Mouse (Mus musculus): ENCODE measurements around the gene Ahnak2. TPM values are rescaled to one million over a fixed set of nuclear protein-coding genes. Genes with fewer than 3 reads are reported as not detected.
"Not testable (repeated sequence)": the region's sequence is repeated elsewhere in the genome, so short reads cannot be mapped to it uniquely, and the experiment has no call there.

The Ahnak2 gene
- total RNA-seq, 2 experiments from 2014 or later = 9.4 to 13.5 TPM

DNA sequence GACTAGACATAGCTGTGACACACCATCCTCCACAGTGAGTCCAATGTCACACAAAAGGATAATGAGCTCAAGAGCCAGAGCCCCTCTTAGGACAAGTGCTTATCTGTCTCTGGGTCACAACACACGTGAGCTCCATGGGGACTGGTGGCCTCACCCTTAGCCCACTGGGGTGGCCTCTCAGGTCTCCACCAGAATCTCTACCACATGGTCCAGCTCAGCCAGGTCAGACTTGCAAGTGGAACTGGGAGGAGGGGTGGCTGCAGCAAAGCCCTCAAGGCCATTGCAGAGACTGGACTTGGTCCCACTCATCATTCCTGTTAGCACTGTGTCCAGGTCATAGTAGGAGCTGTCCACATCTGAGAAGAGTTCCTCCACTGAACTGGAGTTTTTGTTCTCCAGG, 18.8 kb upstream of the Ahnak2 start:
- peak; percentile 47 for DNase-seq

DNA sequence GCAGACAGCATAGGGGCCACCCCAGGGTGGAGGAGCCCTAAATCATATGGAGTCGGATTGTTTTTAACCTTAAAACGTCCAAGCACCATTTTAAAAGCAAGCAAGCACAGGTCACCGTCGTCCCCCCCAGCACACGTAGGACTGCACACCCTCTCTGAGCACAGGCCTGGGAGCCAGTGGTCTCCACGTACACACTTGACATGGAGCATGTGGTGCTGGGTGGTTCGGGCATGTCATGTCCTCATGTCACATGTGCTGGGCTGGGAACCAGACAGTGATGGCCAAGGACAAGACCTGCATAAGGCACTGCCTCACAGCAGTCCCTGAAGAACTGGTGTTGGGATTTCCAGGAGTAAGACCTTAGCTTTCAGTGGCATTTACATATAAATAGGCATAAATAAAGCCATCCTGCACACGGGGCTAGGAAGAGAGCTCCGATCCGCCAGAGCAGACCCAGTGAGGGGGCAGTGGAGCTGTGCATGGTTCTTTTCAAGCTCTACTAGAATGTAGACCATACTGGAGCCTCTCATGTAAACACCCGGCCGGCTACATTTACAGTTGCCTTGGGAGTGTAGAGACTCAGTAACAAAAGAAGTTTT, 18.0 kb upstream of the Ahnak2 start:
- DNase-seq = no peak

DNA sequence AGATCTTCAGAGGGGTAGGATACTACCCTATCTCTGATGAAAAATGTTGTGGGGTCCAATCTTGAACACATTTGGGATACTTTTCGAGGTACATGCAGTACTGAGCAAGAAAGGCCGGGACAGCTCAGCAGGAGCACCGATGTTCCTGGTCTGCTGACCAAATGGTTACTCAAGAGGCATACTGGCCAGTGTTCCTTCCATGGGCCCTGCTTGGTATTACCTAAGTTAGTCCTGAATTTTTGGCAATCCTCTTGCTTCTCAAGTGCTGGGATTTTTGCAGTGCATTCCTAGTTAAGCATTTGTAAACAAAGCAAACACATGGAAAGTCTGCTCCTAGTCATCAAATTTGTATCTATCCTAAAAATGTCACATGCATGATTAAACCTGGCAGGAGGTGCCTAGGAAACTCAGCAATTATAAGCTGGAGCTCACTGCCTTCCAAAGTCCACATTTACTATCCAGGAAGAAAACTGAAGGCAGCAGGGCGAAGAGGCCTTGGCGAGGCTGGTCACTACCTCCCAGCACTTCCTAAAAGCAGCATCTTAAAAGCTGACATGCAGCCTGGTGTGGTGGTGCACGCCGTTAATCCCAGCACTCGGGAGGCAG, 16.7 kb upstream of the Ahnak2 start:
- DNase-seq = no peak

DNA sequence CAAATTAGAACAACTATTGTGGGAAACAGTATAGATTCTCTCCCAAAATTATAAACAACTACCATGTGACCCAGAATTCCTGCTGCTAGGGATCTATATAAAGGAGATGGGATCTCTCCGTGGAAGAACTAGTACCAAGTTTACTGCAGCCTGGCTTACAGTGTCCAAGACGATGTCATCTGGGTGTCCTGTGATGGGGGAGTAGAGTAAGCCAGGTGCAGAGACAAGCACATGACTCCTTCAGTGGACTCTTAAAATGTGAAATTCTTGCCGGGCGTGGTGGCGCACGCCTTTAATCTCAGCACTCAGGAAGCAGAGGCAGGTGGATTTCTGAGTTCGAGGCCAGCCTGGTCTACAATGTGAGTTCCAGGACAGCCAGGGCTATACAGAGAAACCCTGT, 14.4 kb upstream of the Ahnak2 start:
- not testable (repeated sequence) for DNase-seq

DNA sequence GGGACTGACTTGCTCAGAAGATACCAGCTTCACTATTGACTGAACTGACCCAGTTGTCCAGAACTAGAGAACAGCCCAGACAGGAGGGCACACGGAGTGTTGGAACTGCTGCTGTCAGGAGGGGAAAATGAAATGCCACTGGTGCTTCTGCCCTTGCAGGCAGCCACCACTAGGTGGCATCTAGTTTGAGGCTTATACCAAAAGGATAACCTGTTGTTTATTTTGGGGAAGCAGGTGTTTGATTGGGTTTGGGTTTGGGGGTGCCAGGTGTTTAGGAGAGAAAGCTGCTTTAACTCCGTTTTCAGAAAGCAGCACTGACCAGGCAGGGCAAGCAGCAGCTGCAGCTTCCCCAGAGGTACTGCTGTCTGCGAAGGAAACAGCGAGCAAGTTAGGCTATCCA, 13.8 kb upstream of the Ahnak2 start:
- DNase-seq = peak; percentile 68

DNA sequence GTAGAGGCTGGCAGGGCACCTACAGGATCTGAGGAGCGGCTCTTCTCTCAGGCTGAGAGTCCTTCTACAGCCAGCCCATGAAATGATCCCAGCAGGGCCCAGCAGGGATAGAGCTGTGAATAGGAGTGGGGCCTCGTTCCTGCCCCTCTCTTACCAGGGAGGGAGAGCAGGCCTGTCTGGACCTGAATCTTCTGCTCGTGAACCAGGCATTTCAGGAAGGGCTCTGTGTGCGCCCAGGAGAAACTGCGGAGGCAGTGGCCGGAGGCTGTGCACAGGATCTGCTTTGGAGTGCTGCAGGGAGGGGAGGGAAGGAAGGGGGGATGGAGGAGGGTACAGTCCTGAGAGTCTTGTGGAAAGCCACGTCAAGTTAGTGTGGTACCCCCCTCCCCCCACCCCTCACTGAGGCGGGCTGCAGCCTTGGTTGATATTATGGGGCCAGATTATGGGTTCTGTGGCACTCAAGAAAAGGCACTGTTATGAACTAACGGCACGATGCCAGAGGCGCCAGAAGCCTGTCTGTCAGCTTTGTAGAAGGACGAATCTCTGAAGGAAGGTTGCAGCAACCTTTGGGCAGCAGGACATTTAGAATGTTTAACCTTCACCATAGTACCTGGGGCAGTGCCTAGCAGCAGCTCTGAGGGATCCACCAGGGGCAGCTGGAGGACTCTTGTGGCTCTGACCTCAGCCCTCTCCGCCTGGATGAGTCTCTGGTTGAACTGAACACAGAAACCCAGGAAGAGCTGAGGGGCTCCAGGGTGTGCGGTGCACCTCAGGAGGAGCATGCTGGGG, 12.4 kb upstream of the Ahnak2 start:
- no peak for DNase-seq

DNA sequence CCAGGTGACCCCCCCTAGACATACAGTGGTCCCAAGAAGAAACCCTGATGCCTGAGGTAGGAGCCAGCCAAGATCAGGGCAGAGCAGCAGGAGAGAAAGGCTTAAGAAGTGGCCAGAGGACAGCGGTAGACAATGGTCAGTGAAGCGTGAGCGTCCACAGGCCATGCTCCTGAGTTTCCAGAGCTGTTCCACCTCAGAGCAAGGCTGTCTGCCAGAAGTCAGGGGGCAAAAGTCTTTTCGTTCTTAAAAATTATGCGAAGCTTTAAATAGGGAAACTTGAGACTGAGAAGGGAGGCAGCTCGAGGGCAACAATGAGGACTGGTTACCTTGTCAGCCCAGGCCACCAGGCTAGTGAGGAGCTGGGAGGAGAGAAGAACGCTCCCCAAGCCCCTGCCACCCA, 10.9 kb upstream of the Ahnak2 start:
- DNase-seq = no peak

DNA sequence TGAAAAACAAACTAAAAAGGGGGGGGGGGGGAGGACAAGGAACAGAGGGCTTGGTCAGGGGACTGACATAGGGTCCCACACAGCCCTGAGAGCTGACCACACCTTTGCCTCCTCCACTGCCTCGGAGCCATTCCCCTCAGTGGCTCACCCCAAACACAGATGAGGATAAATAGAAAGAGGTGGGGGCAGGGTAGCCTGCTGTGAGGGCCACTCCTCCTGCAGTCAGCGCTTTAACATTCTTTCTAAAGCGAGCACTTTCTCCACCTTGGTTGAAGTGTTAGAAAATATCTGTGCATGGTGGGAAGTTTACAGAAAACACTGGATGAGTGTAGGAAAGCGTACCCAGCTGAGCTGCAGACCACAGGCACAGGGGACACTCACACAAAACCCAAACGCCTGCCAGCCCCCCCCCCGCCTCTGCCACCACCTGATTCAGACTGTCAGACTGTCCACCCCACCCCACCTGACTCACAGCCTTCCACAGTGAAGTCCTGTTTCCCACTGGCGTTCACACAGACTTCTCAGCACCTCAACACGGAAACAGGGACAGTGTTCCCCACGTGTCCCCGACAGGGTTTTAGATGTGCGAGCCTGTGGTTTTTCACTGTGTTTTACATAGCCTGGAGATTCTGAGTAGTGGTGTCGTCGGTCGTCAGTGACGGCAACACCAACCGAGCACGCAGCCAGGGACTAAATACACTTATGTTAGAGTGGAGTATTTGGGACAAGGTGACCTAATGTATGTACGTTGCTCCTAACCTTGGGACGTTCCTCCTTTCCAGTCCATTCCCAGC, 7.8 kb upstream of the Ahnak2 start:
- DNase-seq = no peak

DNA sequence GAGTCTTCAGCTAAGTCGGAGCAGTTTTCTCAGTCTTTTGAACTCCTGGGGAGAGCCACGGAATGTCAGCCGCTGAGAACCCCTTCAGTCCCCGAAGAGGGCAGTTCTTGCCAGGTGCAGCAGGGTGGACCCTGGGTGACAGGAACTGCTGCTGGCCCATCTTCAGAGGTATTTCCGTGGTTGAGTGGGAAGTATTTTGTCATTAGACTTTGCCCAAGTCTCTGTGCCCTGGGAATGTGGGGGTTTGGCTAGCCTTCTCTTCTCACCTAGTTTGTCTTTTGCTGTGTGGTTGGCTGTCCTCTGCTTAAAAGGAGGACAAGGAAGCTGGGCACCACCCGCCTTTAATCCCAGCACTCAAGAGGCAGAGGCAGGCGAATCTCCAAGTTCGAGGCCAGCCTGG, 7.2 kb upstream of the Ahnak2 start:
- DNase-seq = no peak

DNA sequence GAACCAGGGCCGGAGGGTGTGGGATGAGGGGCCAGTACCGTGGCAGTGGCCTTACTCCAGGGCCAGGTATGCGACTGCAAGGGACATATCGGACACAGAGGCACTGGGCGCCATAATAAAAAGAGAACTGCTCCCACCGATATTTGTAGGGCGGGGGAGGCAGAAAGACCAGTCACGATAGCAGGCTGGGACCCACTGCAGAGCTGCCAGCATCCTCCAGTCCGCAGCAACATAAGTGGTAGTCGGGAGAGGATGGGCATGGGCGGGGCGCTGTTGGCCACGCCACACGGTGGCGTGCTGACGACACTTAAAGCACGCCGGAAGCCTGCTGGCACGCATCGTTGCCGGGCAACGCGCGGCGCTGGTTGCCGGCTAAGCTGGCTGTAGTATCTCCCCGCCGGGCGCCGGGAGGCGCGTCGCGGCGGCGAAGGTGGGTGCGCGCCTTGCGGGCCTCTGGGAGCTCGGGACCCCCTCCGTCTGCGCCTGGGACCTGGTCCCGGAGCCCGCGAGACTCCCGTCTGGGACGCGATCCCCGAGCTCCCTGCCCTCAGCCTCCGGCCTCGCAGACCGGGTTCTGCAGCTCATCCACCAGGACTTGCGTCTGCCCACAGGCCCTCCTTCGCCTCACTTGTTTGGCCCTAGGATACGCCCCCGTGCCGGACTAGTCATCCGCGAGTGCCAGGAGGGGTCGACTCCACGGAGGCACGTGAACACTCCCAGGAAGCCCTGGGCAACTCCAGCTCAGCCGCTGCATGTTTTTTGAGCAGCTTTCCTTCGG, 6.3 kb upstream of the Ahnak2 start, which contains the start of gene Clba1:
Gene Clba1, plus strand, starts transcription at position 351 of the 778 bp plus-strand sequence.
- peak; percentile 95 for DNase-seq

DNA sequence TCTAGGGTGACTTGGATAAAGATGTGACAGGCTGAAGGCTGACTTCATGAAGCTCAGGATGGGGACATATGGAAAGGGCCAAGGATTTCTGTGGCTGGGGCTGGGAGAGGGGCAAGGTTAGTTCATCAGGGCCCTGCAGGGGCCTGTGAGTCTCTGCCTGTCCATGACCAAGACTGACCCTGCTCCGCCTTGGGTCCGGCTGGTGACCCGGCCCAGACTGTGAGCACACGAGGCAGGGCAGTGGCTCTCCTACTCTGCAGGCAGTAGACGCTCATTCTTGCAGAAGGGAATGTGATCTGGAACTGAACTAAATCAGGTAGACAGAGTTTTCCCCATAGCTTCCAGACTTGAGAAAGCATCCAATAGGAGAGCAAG, 5.7 kb upstream of the Ahnak2 start:
- no peak for DNase-seq

DNA sequence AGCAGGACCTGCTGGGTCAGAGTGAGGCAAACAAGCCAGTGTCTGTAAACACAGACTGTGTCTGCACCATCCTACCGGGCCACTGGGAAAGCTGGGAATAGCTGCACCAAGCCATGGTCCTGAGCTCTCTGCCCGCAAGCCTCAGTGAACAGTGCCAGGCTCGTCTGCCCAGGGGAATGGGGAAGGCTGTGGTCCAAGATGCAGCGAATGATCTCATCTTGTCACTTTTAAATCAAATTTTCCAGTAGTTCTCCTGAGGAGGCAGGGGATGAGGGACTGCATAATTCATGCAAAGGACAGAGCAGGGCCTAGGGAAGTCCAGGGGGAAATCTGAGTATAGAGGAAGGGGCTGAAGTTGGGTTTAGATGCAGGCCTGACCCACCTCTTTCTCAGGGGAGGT, 5.3 kb upstream of the Ahnak2 start:
- DNase-seq = no peak

DNA sequence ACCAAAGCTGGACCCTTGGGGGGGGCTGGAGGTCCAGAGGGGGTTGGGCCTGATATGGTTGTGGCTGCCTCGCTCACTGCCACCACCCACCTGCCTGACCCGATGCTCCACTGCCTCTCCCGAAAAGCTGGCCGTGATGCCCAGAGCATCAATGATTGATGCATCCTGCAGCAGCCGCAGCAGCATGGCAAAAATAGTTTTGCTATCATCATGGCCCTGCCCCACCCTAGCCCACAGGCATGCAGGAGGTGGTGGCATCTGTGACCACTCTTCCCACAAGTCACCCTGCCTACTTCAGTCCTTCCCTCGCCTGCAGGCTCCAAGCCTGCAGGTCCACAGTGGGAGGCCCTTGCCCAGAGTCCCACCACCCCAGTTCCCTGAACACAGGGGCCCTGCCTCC, 3.6 kb upstream of the Ahnak2 start:
- no peak for DNase-seq

DNA sequence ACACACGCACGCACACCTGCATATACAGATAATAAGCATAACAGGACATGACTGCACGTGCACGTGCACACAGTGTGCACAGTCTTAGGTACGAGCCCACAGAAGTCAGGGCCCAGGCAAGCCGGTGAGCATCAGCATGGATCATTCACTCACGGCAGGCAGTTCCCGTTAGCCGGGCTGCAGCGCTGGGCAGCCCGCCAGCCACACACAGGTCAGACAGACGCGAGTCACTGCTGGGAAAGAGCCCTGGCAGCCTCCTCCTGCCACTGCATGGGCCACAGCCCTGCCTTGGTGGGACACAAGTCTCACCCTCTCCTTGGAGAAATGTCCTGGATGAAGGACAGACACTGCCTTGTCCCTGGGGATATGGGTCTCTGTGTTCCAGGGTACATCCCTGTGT, 1.6 kb upstream of the Ahnak2 start:
- peak; percentile 70 for DNase-seq

DNA sequence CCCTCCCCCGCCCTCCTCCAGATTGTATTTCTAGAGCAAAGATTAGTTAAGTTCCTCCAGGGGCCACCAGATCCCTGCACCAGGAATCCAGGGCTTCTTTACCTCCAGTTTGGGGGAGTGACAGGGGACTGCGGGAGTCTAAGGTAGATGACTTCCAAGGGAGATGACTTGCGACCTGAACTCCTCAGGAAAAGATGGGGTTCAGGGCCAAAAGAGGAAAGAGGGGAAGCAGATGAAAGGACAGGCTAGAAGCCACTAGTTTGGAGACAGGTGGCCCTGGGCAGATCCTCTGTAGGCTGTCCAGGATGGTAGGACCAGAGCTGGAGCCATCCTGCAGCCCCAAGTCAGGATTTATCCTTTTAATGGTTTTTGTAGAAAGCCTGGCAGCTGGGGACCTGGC, 460 bp upstream of the Ahnak2 start:
- DNase-seq = no peak

DNA sequence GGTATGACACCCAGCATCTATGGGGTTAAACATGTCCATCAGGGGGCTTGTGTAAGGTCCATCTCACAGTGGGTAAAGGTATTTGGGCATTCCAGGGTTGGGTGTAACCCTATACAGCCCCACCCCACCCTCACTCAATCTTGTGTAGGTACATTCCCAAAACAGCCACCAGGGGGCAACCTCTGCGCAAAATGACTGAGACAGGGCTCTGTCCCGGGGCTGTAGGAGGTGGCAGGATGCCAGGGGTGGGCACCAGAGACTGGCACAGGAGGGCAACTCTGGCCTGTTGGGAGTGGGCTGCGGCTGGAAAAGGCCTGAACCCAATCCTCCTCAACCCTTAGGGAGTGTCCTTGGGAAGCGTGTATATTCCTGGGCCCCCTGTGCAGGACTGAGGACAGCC, 2.0 kb downstream of the Ahnak2 start:
- peak; percentile 77 for DNase-seq

DNA sequence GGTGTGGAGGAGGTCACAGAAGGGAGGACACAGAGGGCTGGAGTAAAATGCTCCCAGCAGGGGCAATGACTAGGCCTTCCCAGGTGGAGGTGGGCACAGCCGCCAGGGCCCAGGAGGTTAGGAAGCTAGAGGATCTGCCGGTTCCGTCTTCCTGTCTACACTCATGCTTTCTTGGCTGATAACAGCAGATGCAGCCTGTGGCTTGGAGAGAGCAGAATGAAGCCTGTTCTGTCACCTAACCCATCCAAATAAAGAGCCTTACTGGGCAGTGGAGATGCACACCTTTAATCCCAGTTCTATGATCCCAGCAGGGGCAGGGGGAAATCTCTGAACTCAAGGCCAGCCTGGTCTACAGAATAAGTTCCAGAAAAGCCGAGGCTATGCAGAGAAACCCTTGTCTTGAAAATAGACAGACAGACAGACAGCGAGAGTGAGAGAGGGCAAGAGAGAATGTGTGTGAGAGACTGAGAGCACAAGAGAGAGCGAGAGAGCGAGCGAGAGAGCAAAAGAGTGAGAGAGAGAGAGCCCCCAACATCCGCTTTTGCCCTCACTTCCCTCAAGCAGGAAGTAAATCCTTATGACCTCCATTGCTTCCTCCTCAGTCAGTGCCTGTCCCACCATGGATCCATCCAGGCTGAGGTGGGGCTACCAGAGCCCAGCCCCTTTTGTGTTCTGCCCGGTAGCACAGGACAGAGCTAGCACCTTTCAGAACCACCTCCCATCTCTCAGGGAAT, 3.1 kb downstream of the Ahnak2 start:
- DNase-seq = no peak

DNA sequence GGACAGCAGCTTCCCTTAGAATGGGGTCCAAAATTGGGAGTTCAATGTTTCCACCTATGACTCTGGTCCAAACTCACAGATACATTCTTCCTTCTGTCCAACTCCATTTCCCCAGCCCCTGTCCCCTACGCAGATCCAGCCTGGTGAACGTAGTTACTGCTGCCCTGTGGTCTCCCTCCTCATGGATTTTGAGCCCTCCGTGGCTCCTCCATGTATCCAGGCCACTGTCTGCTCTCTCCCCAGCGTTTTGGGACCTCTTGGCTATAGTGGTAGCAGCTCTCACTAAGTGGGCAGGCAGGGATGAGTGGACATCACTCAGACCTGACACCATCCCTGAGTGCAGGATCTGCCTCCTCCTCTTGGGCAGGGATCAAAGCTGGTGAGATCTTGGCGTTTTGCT, 3.7 kb downstream of the Ahnak2 start:
- no peak for DNase-seq

DNA sequence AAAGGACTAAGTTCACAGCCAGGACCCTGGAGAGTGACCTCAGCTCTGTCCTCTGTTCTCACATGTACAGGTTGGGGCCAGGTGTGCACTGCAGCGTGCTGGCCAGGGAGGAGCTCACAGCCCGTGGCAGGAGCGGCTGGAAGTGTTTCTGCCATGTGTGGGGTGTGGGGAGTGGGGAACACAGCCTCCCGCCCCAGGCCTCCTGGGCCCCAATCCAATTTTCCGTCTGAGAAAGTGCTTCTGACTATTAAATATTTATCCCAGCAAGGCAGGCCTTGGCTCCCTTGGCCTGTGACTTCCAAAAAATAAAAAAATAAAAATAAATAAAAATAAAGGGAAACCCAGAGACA, 4.2 kb downstream of the Ahnak2 start:
- no peak for DNase-seq

DNA sequence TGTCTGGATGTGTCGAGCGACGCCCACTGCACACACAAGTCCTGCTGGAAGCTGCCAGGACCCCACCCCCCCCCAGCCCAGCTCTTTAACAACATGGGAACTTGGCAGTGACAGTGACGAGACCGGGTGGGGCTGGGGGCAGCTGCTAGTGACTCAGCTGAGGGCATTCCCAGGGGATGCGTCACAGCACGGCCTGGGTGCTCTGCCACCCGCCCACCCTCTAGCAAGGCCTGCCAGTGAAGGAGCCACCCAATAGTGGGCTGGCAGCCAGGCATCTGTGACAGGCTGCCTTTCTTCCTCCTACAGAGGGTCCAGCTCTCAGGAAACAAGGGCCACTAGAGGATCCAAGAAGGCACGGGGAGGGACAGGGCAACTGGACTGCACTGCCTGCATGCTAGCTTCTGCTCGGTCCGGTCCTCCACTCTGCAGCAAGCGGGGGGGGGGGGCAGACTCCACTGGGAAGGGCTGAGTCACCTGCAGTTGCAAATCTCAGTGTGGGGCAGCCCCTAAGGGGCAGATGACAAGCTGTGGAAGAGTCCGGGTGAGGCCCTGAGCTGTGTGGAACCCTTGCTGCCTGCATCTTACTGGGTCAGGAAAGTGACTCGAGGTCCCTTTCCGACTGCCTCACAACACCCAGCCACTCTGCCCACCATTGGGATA, 4.7 kb downstream of the Ahnak2 start:
- peak; percentile 73 for DNase-seq
